Mouse (Mus musculus): ENCODE data around the gene Klrb1a.

The Klrb1a gene

DNA sequence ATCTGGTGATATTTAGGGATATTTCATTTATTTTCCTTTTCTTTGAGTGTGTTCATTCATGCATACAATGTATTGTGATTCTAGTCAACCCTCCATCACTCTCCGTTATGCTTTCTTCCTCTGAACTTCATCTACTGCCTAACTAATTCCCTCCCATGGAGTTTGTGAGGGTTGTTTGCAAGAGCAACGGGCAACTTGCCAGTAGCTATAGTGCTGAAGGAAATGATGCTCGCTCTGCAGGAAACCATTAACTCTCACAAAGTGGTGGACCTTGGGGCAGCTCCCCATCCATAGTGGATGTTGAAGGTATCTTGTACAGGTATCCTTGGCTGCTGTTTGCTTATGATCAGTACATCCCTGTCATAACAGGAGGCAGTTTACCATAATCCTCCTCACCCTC is 21.3 kb downstream of the Klrb1a start:
- no peak for DNase-seq (ENCODE audit: low read depth, low spot score)

DNA sequence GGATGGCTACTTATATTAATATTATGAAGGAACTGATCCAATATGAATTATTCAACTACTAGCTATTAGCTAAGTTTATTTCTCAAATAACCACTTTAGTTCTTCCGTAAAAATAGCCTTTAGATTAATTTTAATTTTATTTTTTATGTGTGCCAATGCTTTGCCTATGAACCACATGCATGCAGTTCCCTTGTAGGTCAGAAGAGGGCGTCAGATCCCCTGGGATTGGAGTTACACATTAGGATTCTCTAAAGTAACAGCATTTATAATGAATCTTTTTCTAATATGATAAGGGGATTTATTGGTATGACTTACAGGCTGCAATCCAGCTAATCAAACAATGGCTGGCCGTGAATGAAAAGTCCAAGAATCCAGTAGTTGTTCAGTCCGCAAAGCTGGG is 23.8 kb downstream of the Klrb1a start:
- no peak for DNase-seq (ENCODE audit: low read depth, low spot score)

DNA sequence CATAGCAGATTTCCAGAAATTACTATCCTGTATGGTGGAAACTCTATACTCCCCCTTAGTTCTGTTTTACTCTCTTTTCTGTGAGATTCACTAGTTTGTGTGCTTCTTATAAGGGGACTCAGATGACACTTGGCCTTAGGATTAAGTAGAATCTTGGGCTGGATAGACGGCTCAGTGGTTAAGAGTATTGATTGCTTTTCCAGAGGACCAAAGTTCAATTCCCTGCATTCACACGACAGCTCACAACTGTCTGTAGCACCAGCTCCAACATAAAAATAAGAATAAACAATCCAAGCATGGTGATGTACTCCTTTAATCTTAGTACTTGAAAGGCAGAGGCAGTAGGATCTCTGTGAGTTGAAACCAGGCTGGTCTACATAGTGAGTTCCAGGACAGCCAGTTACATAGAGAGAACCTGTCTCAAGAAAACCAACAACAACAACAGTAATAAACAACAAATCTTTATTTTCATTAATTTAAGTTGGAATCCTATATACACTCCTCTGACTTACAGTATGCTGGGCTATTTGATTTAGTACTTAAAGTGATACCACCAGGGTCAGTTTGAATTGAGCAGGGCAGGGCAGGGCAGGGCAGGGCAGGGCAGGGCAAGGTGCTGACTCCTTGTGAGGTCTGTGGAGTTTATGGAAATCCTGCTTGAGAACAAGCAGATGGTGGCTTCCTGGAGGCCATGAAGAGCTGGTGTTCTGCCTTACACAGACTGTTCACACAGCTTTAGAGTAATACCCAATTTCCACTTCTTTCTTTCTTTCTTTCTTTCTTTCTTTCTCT is 24.9 kb downstream of the Klrb1a start:
- DNase-seq (ENCODE audit: low read depth, low spot score) = no peak

DNA sequence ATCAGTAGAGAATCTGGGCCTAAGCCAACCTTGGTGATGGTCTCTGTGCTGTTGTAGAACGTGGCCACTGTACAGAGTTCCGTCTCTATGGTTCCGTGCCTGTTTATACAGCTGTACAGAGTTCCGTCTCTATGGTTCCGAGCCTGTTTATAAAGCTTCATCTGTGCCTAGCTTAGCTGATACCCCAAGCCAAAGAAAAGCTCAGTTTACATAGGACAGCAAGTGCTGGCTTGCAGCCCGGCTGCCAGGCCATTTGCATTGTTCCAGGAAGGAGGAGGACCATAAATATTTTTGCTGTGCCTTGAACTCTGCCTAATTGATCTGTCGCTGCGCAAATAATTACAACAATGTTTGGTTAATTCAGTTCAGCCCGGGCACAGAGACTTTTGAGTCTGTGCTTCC is 26.2 kb downstream of the Klrb1a start:
- DNase-seq (ENCODE audit: low read depth, low spot score) = no peak

DNA sequence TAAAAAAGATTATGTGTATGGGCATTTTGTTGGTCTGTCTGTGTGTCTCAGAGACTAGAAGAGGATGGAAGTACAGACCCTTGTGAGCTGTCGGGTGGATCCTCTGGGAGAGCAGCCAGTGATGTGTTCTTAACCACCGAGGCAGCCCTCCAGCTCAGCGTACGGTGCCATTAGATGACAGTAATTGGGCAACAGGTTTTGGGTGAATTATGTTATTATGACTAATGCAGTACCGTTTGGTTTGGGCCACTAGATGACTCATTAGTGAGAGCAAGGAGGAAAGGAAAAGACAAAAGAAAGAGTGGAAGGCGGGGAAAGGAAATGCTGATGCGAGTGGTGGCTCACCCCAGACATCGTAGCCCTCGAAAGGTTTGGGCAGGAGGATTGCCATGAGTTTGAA is 28.7 kb downstream of the Klrb1a start:
- no peak for DNase-seq (ENCODE audit: low read depth, low spot score)

DNA sequence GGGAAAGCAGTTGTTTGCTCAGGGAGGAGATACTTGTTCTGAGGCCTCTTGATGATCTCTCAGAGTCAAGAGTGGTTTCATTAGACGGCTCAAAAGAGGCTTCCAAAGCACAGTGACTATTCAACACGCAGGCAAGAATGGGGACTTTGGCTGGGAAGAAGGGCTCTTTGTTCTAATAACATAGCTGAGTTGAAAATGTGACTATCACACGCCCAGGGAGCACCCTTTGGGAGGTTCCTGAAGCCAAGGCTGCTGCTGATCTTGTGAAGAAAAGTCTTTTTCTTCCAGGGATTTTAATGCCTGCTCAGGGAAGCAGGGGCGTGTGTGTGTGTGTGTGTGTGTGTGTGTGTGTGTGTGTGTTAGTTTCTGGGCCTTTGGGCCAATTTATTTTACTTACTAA is 33.9 kb downstream of the Klrb1a start:
- DNase-seq (ENCODE audit: low read depth, low spot score) = no peak

DNA sequence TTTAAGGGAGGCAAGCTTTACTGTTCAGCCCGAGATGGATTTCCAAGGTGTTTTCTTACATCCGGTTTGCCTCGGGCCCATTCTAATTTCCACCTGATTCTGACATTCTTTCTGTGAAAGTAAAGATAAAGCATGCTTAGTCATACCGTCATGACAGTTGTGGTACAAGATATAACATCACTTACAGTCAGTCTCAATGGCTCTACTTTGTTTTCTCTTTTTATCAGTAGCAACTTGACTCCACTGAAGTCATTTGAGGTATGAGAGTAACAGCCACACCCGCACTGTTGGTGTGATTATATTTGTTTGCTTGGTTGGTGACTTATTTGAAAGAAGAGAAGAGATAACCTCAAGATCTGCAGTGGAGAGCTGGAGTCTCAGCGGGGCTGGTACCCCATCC is 35.7 kb downstream of the Klrb1a start:
- no peak for DNase-seq (ENCODE audit: low read depth, low spot score)

DNA sequence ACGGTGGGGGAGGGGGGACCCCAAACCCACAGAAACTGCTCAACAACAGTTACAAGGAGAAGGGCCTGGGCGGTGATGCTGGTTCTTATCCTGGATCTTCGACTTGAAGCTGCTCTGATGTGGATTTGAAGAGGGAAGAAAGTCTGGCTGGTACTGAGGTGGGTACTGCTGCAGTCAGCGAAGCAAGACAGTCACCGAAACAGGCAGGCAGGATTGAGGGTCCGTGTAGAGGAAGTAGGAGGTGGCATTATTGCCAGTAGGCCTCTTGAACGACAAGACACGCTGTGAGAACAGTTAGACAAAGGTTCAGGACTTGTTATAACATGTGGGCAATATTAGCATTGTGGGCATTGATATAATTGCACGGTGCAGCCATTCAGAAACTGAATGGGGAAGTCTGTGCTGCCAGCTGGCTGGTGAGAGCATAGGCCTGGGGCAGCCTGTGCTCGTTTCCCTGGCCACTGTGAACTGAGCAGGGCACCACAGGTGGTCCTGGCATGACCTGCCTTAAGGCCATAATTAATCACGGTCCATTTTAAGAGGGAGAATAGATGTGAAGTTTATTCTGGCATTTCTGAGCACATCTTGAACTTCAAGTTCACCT is 37.6 kb downstream of the Klrb1a start:
- no peak for DNase-seq (ENCODE audit: low read depth, low spot score)

DNA sequence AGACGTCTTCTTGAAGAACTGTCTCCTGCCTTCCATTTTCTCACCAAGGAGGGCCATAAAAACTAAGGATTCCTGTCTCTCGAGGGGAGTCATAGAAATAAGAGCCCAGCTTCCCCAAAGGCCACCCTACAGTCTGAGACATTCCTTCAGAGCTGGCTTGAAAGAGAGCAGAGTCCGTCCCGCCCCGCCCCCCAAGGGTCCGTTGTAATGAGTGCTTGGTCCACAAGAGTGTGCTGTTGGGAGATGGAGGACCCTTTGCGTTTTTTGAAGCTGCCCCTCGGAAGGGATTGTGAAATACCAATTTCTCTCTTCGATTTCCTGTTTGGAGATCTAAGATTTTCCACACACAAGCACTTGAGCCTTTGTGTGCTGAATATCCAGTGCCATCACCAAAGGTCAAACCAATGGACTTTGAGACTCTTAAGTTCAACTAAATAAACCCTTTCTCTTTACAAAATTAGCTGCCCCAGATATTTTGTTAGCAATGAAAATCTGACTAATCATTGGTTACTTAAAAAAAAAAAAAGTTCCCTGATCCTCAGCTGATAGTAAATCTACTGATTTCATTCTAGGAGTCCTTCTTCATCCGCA is 39.2 kb downstream of the Klrb1a start:
- DNase-seq (ENCODE audit: low read depth, low spot score) = no peak

DNA sequence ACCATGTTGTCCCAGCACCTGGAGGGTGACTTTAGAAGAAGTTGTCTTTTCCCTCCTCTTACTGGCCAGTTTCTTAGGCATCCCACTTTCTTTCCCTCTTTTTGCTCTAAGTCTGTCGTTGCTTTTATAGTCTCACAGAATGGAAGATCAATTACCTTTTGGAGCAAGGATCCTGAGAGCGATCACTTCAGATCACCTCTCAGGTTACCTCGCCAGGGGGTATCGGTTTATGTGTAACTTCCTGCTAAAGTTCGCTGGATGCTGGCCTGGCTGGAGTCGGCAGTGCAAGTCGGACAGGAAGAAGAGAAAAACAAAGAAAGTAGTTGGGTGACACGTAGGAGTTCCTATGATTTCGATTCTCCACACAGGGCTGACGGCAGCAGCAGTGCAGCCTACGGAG is 41.8 kb downstream of the Klrb1a start, which contains the start of gene A2ml1:
Gene A2ml1, minus strand, starts transcription at position 101 of the 400 bp plus-strand sequence.
- DNase-seq (ENCODE audit: low read depth, low spot score) = no peak

DNA sequence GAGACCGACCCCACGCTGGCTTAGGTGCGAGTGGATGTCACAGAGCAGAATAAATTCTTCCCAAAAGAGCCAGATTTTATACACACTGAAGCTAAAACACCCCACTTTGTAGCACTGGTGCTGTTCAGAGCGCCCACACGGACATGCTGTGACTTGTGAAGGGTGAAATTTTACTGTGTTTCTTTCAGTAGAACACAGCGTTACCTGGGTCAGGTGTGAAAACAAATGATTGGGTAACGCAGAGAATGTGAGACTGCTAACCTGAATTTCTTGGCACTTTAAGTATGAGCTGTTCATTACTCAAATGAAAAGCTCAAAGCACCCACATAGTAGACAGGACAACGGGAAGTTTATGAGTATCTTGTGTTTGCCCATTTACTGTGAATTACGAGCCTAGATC is 46.0 kb downstream of the Klrb1a start:
- no peak for DNase-seq (ENCODE audit: low read depth, low spot score)

DNA sequence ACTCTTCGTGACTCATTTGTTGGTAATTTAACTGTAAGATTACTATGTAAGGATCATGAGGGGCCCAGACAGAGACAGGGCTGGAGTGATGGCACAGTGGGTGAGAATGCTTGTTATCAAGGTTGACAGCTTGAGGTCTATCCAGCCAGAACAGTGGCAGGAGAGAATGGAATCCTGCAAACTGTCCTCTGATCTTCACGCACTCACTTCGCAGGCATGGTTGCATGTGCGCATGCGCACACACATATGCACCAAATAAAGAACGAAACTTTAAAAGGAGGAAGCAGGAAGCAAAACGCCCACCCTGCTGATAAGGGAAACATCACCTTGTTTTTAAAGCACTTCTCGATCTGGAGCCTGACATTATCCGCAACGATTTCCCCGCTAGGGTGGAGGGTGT is 56.7 kb downstream of the Klrb1a start:
- DNase-seq (ENCODE audit: low read depth, low spot score) = no peak

Data from retina, postnatal 7 days (tissue).